Mouse (Mus musculus) ovary, postnatal 36 days (tissue): ENCODE results near the gene C130073F10Rik.
"Not testable (repeated sequence)": the region's sequence is repeated elsewhere in the genome, so short reads cannot be mapped to it uniquely, and the experiment has no call there.

ENCODE experiments used
- DNase-seq: peaks from one replicate; pipeline ENCODE4 v3.0.0; 2022; ENCODE audit warnings: low spot score, mixed read lengths

The C130073F10Rik gene

DNA sequence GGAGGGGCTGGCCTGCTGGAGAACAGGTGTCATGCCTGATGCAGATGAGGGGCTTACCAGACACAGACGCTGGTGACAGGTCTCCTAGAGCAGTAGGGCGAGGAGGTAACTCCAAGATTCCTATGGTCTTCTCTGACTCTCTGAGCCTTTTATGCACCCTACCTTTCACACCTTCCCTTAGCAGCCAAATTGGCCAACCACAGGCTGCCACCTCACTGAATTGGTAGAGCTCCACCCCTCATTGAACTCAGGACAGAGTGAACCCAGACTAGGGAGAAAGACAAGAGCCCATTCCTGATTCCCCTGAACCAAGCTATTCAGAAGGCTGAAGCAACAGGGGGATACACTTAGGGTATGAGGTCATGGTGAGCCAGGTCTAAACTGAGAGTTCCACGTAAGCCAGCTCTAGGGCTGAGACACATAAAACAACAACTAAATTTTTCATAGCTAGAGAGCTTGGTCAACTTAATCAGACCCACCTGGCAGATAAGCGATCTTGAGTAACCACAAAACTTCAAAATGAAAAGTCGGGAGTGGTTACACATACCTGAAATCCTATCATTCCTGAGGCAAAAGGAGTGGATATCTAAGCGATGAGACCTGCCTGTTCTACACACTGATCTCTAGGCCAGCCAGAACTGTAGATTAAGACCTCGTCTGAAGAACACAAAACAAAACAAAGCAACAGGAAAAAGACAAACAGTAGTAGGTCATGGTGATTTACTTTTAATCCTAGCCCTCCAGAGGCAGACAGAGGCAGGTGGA, at the start of gene C130073F10Rik:
Gene C130073F10Rik, minus strand, starts transcription at position 134 of the 765 bp plus-strand sequence.
- no peak for DNase-seq

DNA sequence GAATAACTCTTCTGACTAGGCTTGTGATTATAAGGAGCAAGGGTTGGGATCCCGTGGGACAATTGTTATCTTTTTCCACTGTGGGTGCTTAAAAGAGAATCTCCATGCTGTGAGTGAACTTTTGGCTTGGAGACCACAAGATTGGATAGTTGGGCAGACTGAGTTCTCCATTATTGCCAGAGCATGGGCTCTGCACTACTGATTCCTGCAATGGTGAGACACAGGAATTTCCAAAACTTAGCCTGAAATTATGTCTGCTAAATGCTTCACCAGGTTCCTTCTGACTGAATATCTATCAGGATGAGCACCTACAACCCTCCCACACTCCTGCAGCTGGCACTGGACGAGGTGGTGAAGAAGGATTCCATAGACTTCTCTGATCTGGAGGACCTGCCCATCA, 46.5 kb upstream of the C130073F10Rik start, which contains the start of gene Gm12794:
Gene Gm12794, plus strand, starts transcription at position 301 of the 400 bp plus-strand sequence.
- DNase-seq, result not testable (repeated sequence)

DNA sequence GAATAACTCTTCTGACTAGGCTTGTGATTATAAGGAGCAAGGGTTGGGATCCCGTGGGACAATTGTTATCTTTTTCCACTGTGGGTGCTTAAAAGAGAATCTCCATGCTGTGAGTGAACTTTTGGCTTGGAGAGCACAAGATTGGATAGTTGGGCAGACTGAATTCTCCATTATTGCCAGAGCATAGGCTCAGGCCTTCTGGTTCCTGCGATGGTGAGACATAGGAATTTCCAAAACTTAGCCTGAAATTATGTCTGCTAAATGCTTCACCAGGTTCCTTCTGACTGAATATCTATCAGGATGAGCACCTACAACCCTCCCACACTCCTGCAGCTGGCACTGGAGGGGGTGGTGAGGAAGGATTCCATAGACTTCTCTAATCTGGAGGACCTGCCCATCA, 15.2 kb upstream of the C130073F10Rik start, which contains the start of gene Gm12800:
Gene Gm12800, plus strand, starts transcription at position 301 of the 400 bp plus-strand sequence.
- DNase-seq, result not testable (repeated sequence)

DNA sequence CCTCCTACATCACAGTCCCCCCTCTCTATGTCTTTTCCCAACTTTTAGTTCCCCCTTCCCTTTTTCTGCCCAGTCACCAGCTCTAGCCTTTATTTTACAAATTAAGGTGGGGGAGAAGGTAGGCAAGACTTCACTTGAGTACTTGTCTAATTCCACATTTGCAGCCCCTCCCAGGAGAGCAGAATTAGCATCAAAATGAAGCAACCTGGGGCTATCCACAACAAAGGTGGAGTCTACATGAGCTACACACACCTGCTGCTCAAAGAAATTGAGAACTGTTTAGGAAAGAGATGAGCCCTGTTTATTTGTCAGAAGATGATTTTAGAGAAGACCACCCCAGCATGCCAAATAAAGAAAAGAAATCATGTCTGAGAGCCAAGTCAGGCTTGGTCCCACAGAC, 4.2 kb downstream of the C130073F10Rik start:
- DNase-seq, result no peak

DNA sequence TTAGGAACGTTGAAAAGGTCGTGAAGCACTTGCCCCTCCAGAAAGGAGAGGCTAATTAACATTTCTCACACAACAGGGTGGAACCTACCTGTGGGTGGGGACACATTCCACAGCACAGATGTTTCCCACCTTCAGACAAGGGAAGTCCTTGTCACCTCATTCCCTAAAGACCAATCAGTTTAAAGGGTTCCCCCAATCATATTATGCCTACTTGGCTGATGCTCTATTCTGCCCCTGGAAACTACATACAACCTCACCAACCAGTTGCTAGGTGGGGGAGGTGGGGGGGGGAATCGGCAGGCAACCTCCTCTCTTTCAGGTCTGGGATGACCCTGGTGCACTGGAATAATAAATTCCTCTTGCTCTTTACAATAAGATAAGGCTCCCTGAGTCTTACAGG, 9.9 kb downstream of the C130073F10Rik start:
- DNase-seq, result no peak

DNA sequence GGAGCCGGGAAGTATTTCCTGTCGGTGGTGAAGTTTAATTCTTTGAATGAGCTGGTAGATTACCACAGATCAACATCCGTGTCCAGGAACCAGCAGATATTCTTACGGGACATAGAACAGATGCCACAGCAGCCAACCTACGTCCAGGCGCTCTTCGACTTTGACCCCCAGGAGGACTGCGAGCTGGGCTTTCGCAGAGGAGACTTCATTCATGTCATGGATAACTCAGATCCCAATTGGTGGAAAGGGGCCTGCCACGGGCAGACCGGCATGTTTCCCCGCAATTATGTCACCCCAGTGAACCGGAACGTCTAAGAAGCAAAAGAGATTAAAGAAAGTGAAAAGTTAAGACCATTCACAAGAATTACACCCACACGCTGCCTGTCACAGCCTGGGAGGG, 17.9 kb downstream of the C130073F10Rik start:
- DNase-seq, result not testable (repeated sequence)

DNA sequence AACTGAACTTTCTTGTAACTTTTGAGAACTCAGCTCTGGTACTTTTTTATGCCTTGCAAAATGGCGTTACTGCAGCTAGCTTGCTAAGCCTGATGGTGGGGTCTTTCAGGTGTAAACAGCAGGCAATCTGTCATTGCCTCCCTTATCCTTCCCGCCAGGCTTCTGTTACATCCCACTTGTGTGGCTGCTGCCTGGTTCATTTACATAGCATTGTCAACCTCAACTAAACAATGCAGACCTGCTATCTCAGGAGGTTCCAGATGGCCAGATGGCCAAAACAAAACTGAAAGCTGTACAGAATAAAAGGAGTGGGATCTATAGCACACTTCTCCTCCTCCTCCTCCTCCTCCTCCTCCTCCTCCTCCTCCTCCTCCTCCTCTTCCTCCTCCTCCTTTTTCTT, 21.6 kb downstream of the C130073F10Rik start:
- not testable (repeated sequence) for DNase-seq

DNA sequence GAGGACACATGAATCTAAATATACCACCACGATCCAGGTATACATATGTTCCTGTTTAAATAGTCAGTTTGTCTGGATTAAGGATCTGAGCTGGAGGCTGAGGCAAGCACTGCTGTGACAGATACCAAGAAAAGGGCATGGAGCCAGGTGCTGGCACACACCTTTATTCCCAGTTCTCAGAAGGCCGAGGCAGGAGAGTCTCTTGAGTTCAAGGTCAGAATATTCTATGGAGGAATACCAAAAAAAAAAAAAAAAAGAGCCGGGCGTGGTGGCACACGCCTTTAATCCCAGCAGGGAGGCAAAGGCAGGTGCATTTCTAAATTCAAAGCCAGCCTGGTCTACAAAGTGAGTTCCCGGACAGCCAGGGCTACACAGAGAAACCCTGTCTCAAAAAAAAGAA, 31.3 kb downstream of the C130073F10Rik start:
- DNase-seq, result no peak

DNA sequence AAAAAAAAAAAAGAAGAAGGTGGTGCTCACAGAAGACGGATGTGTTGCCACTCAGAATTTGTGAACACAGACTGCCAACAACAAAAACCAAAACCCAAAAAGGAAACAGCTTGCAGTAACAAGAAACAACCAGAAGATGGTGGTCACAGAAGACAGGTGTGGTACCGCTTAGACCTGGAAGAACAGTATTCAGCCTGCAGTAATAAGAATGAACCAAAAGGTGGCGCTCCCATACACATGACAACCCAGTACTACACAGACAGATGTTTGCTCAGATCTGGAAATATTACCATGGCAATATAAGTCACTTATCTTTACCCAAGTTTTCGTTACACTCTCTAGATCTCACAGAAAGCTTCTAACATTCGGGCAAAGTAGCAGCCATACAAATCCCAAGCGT, 32.7 kb downstream of the C130073F10Rik start:
- no peak for DNase-seq

DNA sequence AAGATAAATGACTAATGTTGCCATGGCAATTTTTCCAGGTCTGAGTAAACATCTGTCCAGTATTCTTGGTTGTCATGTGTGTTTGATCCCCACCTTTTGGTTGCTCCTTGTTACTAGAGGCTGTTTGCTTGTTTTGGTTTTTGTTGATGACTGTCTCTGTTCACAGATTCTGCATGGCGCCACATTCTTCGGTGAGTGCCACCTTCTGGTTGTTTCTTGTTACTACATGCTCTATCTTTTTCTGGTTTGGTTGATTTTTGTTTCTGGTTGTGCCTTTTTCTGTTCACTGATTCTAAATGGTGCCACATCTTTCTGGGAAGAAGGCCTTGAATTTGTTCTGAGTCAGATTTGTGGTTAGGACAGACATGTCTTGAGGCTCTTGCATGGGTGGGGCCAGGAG, 42.7 kb downstream of the C130073F10Rik start:
- no peak for DNase-seq

DNA sequence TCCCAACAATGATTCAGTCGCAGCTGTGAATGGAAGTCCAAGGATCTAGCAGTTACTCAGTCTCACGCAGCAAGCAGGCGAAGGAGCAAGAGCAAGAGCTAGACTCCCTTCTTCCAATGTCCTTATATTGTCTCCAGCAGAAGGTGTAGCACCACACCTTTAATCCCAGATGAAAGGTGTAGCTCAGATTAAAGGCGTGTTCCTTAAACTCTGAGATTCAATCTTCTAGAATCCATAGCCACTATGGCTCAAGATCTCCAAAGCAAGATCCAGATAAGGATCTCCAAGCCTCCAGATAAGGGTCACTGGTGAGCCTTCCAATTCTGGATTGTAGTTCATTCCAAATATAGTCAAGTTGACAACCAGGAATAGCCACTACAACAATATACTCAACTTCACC, 49.7 kb downstream of the C130073F10Rik start, which contains the start of gene B020004J07Rik:
Gene B020004J07Rik, minus strand, starts transcription at position 101 of the 400 bp plus-strand sequence.
- DNase-seq, result not testable (repeated sequence)
